Mouse (Mus musculus): ENCODE measurements around the gene Prss56. TPM values are rescaled to one million over a fixed set of nuclear protein-coding genes. Genes with fewer than 3 reads are reported as not detected.

The Prss56 gene
- polyA plus RNA-seq, 1 experiment from 2014 or later = not detected

DNA sequence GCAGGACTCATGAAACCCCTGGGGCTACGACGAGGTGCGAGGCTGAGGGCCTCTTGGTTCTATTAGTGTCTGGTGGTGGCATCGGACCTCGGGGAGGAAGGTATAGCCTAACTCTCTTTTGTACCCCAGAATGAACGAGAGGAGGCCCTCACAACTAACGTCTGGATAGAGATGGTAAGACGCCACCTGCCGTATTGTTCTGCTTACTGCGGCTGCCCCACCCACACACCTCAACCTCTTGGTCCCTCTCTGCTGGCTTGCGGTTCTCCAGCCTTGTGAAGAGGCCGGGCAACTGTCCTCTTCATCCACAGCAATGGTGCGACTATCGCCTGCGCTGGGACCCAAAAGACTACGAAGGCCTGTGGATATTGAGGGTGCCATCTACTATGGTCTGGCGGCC lies 23.2 kb downstream of the Prss56 start:
- ATAC-seq = no peak
- no peaks in the 10 kb centered on the region for H3K9me3 ChIP-seq (replicated peaks; ENCODE audit: control insufficient read depth, low read length, poor library complexity, severe bottlenecking)
- H3K9ac ChIP-seq (ENCODE audit: low read depth, low read length) = no peak overlapping the region
- H3K27me3 ChIP-seq (ENCODE audit: control insufficient read depth, insufficient read depth, low read depth, low read length) = peaks cover 11% of the 10 kb centered on the region
- 17% methylated on average over 17 of the region's 17 CpGs for WGBS
- H3K4me1 ChIP-seq (ENCODE audit: control insufficient read depth, insufficient read depth, low read length) = no peaks in the 10 kb centered on the region
- no peak overlapping the region for H3K27ac ChIP-seq (ENCODE audit: low read length)
- no peak overlapping the region for H3K4me3 ChIP-seq (ENCODE audit: low read depth, low read length)
- no peak overlapping the region for H3K4me2 ChIP-seq (ENCODE audit: low read length)
- H3K36me3 ChIP-seq (ENCODE audit: control insufficient read depth, insufficient read depth, low read length) = no peaks in the 10 kb centered on the region

GRCm38 (mm10) chr1:87211431-87211830 lies 28.3 kb downstream of the Prss56 start:
- H3K4me3 ChIP-seq (ENCODE audit: low read depth, low read length) = no peak overlapping the region
- ATAC-seq = no peak
- peaks cover 3% of the 10 kb centered on the region; the same call in 1 of the 2 replicates for H3K27me3 ChIP-seq (ENCODE audit: control insufficient read depth, insufficient read depth, low read depth, low read length)
- H3K27ac ChIP-seq (ENCODE audit: low read length) = no peak overlapping the region
- H3K36me3 ChIP-seq (ENCODE audit: control insufficient read depth, insufficient read depth, low read length) = no peaks in the 10 kb centered on the region
- no peak overlapping the region for H3K4me2 ChIP-seq (ENCODE audit: low read length)
- WGBS = 84% methylated on average over 4 of the region's 4 CpGs
- peaks cover 24% of the 10 kb centered on the region for H3K4me1 ChIP-seq (ENCODE audit: control insufficient read depth, insufficient read depth, low read length)
- H3K9ac ChIP-seq (ENCODE audit: low read depth, low read length) = no peak overlapping the region
- no peaks in the 10 kb centered on the region for H3K9me3 ChIP-seq (replicated peaks; ENCODE audit: control insufficient read depth, low read length, poor library complexity, severe bottlenecking)

- H3K4me1 ChIP-seq (ENCODE audit: control insufficient read depth, insufficient read depth, low read length) = peaks cover 31% of the 10 kb centered on the region
These were observed 30.9 kb downstream of the Prss56 start, which contains the start of gene Eif4e2 for GRCm38 (mm10) chr1:87213735-87214704. TSS of gene Eif4e2 (plus strand) at chr1:87213914.

DNA sequence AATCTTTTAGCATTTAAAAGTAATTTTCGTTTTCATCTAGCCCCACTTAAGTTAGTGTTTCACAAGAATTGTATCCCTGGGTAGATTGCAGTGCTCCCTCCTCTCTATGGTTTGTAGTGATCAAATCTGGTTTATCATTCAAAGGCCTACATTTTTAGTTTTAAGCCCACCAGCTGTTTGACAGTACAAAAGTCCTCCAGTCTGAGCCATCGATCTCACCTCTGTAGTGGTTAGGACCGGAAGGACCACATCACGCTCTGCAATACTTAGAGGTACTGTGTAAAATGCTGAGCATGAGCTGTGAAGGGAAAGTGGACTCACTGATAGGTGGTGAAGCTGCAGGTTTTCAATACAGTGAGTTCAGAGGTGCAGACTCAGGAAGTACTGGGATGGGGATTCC lies 31.6 kb downstream of the Prss56 start:
- peaks cover 2% of the 10 kb centered on the region; the same call in 1 of the 2 replicates for H3K36me3 ChIP-seq (ENCODE audit: control insufficient read depth, insufficient read depth, low read length)
- WGBS = 26% methylated on average over 4 of the region's 4 CpGs
- H3K4me3 ChIP-seq (ENCODE audit: low read depth, low read length) = peak overlapping the region; percentile 79
- peak overlapping the region; percentile 94 for H3K27ac ChIP-seq (ENCODE audit: low read length)
- H3K4me2 ChIP-seq (ENCODE audit: low read length) = peak overlapping the region; percentile 75
- peak overlapping the region; percentile 90 for H3K9ac ChIP-seq (ENCODE audit: low read depth, low read length)
- H3K27me3 ChIP-seq (ENCODE audit: control insufficient read depth, insufficient read depth, low read depth, low read length) = no peaks in the 10 kb centered on the region
- peaks cover 31% of the 10 kb centered on the region for H3K4me1 ChIP-seq (ENCODE audit: control insufficient read depth, insufficient read depth, low read length)
- no peaks in the 10 kb centered on the region for H3K9me3 ChIP-seq (replicated peaks; ENCODE audit: control insufficient read depth, low read length, poor library complexity, severe bottlenecking)
- ATAC-seq = no peak

More at GRCm38 (mm10) chr1:87213735-87214704, 30.9 kb downstream of the Prss56 start, which contains the start of gene Eif4e2:
- peak within 1 kb of the TSS; percentile 79 for H3K4me3 ChIP-seq (ENCODE audit: low read depth, low read length)
- H3K4me2 ChIP-seq (ENCODE audit: low read length) = peak within 1 kb of the TSS; percentile 75
- no peaks in the 10 kb centered on the region for H3K27me3 ChIP-seq (ENCODE audit: control insufficient read depth, insufficient read depth, low read depth, low read length)
- ATAC-seq = peak; percentile 97
- no peaks in the 10 kb centered on the region for H3K9me3 ChIP-seq (replicated peaks; ENCODE audit: control insufficient read depth, low read length, poor library complexity, severe bottlenecking)
- under 1% methylated on average over 96 of the region's 99 CpGs for WGBS
- H3K36me3 ChIP-seq (ENCODE audit: control insufficient read depth, insufficient read depth, low read length) = no peaks in the 10 kb centered on the region
- H3K27ac ChIP-seq (ENCODE audit: low read length) = peak within 1 kb of the TSS; percentile 94
- H3K9ac ChIP-seq (ENCODE audit: low read depth, low read length) = peak within 1 kb of the TSS; percentile 90

DNA sequence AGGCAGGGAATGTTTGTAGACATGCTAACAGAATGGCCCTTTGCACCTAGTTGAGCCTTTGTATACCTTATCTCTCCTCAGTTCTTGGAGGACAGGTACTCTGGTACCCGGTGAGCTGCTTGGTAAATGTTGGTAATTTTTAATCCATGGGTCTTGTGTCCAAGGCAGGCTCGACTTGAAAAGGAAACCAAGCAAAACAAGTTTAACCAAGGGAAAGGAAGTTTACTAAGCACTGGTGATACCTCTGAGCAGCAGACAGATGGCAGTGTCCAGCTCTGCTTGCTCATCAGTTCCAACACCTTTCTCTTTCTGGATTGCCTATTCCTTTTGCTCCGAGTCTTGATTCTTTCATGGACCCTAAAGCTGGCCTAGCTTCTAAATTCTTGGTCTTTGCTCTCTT lies 34.8 kb downstream of the Prss56 start:
- Histone ChIP-seq H3K9me3 (replicated peaks; ENCODE audit: control insufficient read depth, low read length, poor library complexity, severe bottlenecking) (no peaks in the 10 kb centered on the region), H3K27me3 (ENCODE audit: control insufficient read depth, insufficient read depth, low read depth, low read length) (no peaks in the 10 kb centered on the region), H3K4me3 (ENCODE audit: low read depth, low read length) (no peak overlapping the region), H3K9ac (ENCODE audit: low read depth, low read length) (no peak overlapping the region), H3K36me3 (ENCODE audit: control insufficient read depth, insufficient read depth, low read length) (peaks cover 31% of the 10 kb centered on the region), H3K27ac (ENCODE audit: low read length) (no peak overlapping the region), H3K4me2 (ENCODE audit: low read length) (no peak overlapping the region), H3K4me1 (ENCODE audit: control insufficient read depth, insufficient read depth, low read length) (peaks cover 29% of the 10 kb centered on the region)
- WGBS = 70% methylated on average over 3 of the region's 3 CpGs
- ATAC-seq = no peak

DNA sequence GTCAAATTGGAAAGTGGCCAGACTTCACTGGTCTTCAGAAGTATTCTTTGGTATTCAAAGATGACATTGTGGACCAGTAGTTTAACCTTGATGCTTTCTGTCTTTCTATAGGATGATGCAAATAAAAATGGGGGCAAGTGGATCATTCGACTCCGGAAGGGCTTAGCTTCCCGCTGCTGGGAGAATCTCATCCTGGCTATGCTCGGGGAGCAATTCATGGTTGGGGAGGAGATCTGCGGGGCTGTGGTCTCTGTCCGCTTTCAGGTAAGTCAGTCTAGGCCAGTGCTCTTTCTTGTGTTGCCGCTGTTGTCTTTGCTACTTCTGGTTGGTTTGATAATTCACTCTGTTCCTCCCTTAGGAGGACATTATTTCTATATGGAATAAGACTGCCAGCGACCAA lies 42.6 kb downstream of the Prss56 start:
- Histone ChIP-seq H3K27ac (ENCODE audit: low read length) (no peak overlapping the region), H3K9ac (ENCODE audit: low read depth, low read length) (no peak overlapping the region), H3K4me3 (ENCODE audit: low read depth, low read length) (no peak overlapping the region), H3K4me1 (ENCODE audit: control insufficient read depth, insufficient read depth, low read length) (no peaks in the 10 kb centered on the region), H3K36me3 (ENCODE audit: control insufficient read depth, insufficient read depth, low read length) (peaks cover 51% of the 10 kb centered on the region), H3K4me2 (ENCODE audit: low read length) (no peak overlapping the region), H3K9me3 (replicated peaks; ENCODE audit: control insufficient read depth, low read length, poor library complexity, severe bottlenecking) (no peaks in the 10 kb centered on the region), H3K27me3 (ENCODE audit: control insufficient read depth, insufficient read depth, low read depth, low read length) (no peaks in the 10 kb centered on the region)
- ATAC-seq = no peak
- 95% methylated on average over 8 of the region's 8 CpGs for WGBS

- Histone ChIP-seq H3K27me3 (ENCODE audit: control insufficient read depth, insufficient read depth, low read depth, low read length) (no peaks in the 10 kb centered on the region), H3K4me3 (ENCODE audit: low read depth, low read length) (no peak overlapping the region), H3K9me3 (replicated peaks; ENCODE audit: control insufficient read depth, low read length, poor library complexity, severe bottlenecking) (no peaks in the 10 kb centered on the region), H3K4me2 (ENCODE audit: low read length) (no peak overlapping the region), H3K36me3 (ENCODE audit: control insufficient read depth, insufficient read depth, low read length) (peaks cover 44% of the 10 kb centered on the region), H3K9ac (ENCODE audit: low read depth, low read length) (no peak overlapping the region), H3K27ac (ENCODE audit: low read length) (no peak overlapping the region), H3K4me1 (ENCODE audit: control insufficient read depth, insufficient read depth, low read length) (no peaks in the 10 kb centered on the region)
- ATAC-seq = no peak
- 91% methylated on average over 1 of the region's 1 CpGs for WGBS
These were observed 43.5 kb downstream of the Prss56 start for GRCm38 (mm10) chr1:87226409-87227159.

DNA sequence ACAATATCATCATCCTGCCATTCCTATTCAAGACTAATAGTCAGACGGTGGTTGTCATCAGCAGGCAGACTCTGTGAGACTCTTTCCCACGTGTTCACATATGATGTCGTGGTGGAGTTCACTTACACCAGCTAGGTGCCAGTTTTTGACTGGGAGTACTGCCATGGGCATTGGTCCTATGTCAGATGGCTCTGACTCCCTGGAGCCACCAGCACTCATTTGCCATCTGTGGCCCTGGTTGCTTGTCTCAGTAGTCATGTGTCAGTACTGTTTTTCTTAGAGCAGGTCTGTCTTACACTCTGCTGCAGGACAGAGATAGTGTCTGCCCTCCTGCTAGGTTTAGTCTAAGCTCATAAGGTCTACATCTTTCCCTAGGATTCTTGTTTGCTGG lies 44.0 kb downstream of the Prss56 start:
- H3K36me3 ChIP-seq (ENCODE audit: control insufficient read depth, insufficient read depth, low read length) = peaks cover 39% of the 10 kb centered on the region

More for the DNA sequence above, 44.0 kb downstream of the Prss56 start:
- Histone ChIP-seq H3K9me3 (replicated peaks; ENCODE audit: control insufficient read depth, low read length, poor library complexity, severe bottlenecking) (no peaks in the 10 kb centered on the region), H3K9ac (ENCODE audit: low read depth, low read length) (no peak overlapping the region), H3K27ac (ENCODE audit: low read length) (no peak overlapping the region), H3K4me2 (ENCODE audit: low read length) (no peak overlapping the region), H3K4me1 (ENCODE audit: control insufficient read depth, insufficient read depth, low read length) (no peaks in the 10 kb centered on the region), H3K4me3 (ENCODE audit: low read depth, low read length) (no peak overlapping the region), H3K27me3 (ENCODE audit: control insufficient read depth, insufficient read depth, low read depth, low read length) (no peaks in the 10 kb centered on the region)
- ATAC-seq = no peak
- WGBS = 91% methylated on average over 3 of the region's 3 CpGs

Measured in midbrain, embryonic 16.5 days (tissue).